Mouse (Mus musculus): ENCODE results near the gene Fam107b. TPM values are rescaled to one million over a fixed set of nuclear protein-coding genes. Genes with fewer than 3 reads are reported as not detected.
"Not testable (repeated sequence)": the region's sequence is repeated elsewhere in the genome, so short reads cannot be mapped to it uniquely, and the experiment has no call there.

The Fam107b gene
- polyA plus RNA-seq, 1 experiment, result 8.2 TPM

- H3K27me3 ChIP-seq (ENCODE audit: control insufficient read depth, insufficient read depth, low read length), result no peaks in the 10 kb centered on the region
- H3K36me3 ChIP-seq (ENCODE audit: control insufficient read depth, insufficient read depth, low read length), result no peaks in the 10 kb centered on the region
- no peak overlapping the region for H3K27ac ChIP-seq (ENCODE audit: insufficient read depth, low read depth, low read length)
- peaks cover 15% of the 10 kb centered on the region for H3K4me1 ChIP-seq (ENCODE audit: control insufficient read depth, insufficient read depth, insufficient read length, low read length)
- H3K4me3 ChIP-seq (ENCODE audit: low read depth, low read length), result no peak overlapping the region
- 73% methylated on average over 4 of the region's 4 CpGs for WGBS
- TF ChIP-seq POLR2A (IDR thresholded peaks at IDR 0.05; ENCODE audit: low read depth, low read length), result no peak
- TF ChIP-seq CTCF (IDR thresholded peaks at IDR 0.05; ENCODE audit: extremely low read depth, insufficient read length, insufficient replicate concordance, low read depth, low read length), result no peak
Measured at GRCm38 (mm10) chr2:3717847-3718246, 147.6 kb downstream of the Fam107b start.

- WGBS, result 78% methylated on average over 5 of the region's 5 CpGs
- Histone ChIP-seq H3K27ac (ENCODE audit: insufficient read depth, low read depth, low read length) (0 out of 2 replicates have a peak overlapping the region, but pooled peaks have one; percentile 24), H3K4me1 (ENCODE audit: control insufficient read depth, insufficient read depth, insufficient read length, low read length) (peaks cover 20% of the 10 kb centered on the region)
- H3K36me3 ChIP-seq (ENCODE audit: control insufficient read depth, insufficient read depth, low read length); H3K27me3 ChIP-seq (ENCODE audit: control insufficient read depth, insufficient read depth, low read length); H3K4me3 ChIP-seq (ENCODE audit: low read depth, low read length): not testable (repeated sequence)
Measured at GRCm38 (mm10) chr2:3719436-3720121, 149.3 kb downstream of the Fam107b start.

GRCm38 (mm10) chr2:3721107-3721506 is 150.8 kb downstream of the Fam107b start:
- Histone ChIP-seq H3K27ac (ENCODE audit: insufficient read depth, low read depth, low read length) (no peak overlapping the region), H3K27me3 (ENCODE audit: control insufficient read depth, insufficient read depth, low read length) (no peaks in the 10 kb centered on the region), H3K4me1 (ENCODE audit: control insufficient read depth, insufficient read depth, insufficient read length, low read length) (peaks cover 18% of the 10 kb centered on the region), H3K4me3 (ENCODE audit: low read depth, low read length) (no peak overlapping the region), H3K36me3 (ENCODE audit: control insufficient read depth, insufficient read depth, low read length) (no peaks in the 10 kb centered on the region)
- no peak for TF ChIP-seq CTCF (IDR thresholded peaks at IDR 0.05; ENCODE audit: extremely low read depth, insufficient read length, insufficient replicate concordance, low read depth, low read length)
- no peak for TF ChIP-seq POLR2A (IDR thresholded peaks at IDR 0.05; ENCODE audit: low read depth, low read length)
- 84% methylated on average over 5 of the region's 5 CpGs for WGBS

- TF ChIP-seq CTCF (IDR thresholded peaks at IDR 0.05; ENCODE audit: extremely low read depth, insufficient read length, insufficient replicate concordance, low read depth, low read length), result no peak
- TF ChIP-seq POLR2A (IDR thresholded peaks at IDR 0.05; ENCODE audit: low read depth, low read length), result no peak
- Histone ChIP-seq H3K4me1 (ENCODE audit: control insufficient read depth, insufficient read depth, insufficient read length, low read length) (peaks cover 18% of the 10 kb centered on the region), H3K27me3 (ENCODE audit: control insufficient read depth, insufficient read depth, low read length) (no peaks in the 10 kb centered on the region), H3K27ac (ENCODE audit: insufficient read depth, low read depth, low read length) (no peak overlapping the region), H3K4me3 (ENCODE audit: low read depth, low read length) (no peak overlapping the region), H3K36me3 (ENCODE audit: control insufficient read depth, insufficient read depth, low read length) (no peaks in the 10 kb centered on the region)
- 47% methylated on average over 6 of the region's 6 CpGs for WGBS
Measured at GRCm38 (mm10) chr2:3721974-3722373, 151.7 kb downstream of the Fam107b start.

GRCm38 (mm10) chr2:3723391-3724106 is 153.3 kb downstream of the Fam107b start:
- WGBS, result 47% methylated on average over 8 of the region's 8 CpGs
- H3K36me3 ChIP-seq (ENCODE audit: control insufficient read depth, insufficient read depth, low read length), result no peaks in the 10 kb centered on the region
- H3K27me3 ChIP-seq (ENCODE audit: control insufficient read depth, insufficient read depth, low read length), result no peaks in the 10 kb centered on the region
- no peak for TF ChIP-seq POLR2A (IDR thresholded peaks at IDR 0.05; ENCODE audit: low read depth, low read length)
- TF ChIP-seq CTCF (IDR thresholded peaks at IDR 0.05; ENCODE audit: extremely low read depth, insufficient read length, insufficient replicate concordance, low read depth, low read length), result no peak
- no peak overlapping the region for H3K4me3 ChIP-seq (ENCODE audit: low read depth, low read length)
- peak overlapping the region; percentile 53 for H3K27ac ChIP-seq (ENCODE audit: insufficient read depth, low read depth, low read length)
- peaks cover 21% of the 10 kb centered on the region for H3K4me1 ChIP-seq (ENCODE audit: control insufficient read depth, insufficient read depth, insufficient read length, low read length)

GRCm38 (mm10) chr2:3726501-3727078 is 156.3 kb downstream of the Fam107b start:
- no peak overlapping the region for H3K4me3 ChIP-seq (ENCODE audit: low read depth, low read length)
- no peaks in the 10 kb centered on the region for H3K36me3 ChIP-seq (ENCODE audit: control insufficient read depth, insufficient read depth, low read length)
- H3K4me1 ChIP-seq (ENCODE audit: control insufficient read depth, insufficient read depth, insufficient read length, low read length), result peaks cover 13% of the 10 kb centered on the region
- H3K27ac ChIP-seq (ENCODE audit: insufficient read depth, low read depth, low read length), result peak overlapping the region; percentile 88
- no peaks in the 10 kb centered on the region for H3K27me3 ChIP-seq (ENCODE audit: control insufficient read depth, insufficient read depth, low read length)
- 48% methylated on average over 13 of the region's 13 CpGs for whole genome bisulfite sequencing
- TF ChIP-seq CTCF (IDR thresholded peaks at IDR 0.05; ENCODE audit: extremely low read depth, insufficient read length, insufficient replicate concordance, low read depth, low read length) (no peak), POLR2A (IDR thresholded peaks at IDR 0.05; ENCODE audit: low read depth, low read length) (no peak)

GRCm38 (mm10) chr2:3727225-3727930 is 157.1 kb downstream of the Fam107b start:
- H3K27ac ChIP-seq (ENCODE audit: insufficient read depth, low read depth, low read length), result peak overlapping the region; percentile 88
- no peak for TF ChIP-seq POLR2A (IDR thresholded peaks at IDR 0.05; ENCODE audit: low read depth, low read length)
- TF ChIP-seq CTCF (IDR thresholded peaks at IDR 0.05; ENCODE audit: extremely low read depth, insufficient read length, insufficient replicate concordance, low read depth, low read length), result no peak
- no peaks in the 10 kb centered on the region for H3K27me3 ChIP-seq (ENCODE audit: control insufficient read depth, insufficient read depth, low read length)
- 67% methylated on average over 5 of the region's 5 CpGs for WGBS
- no peaks in the 10 kb centered on the region for H3K36me3 ChIP-seq (ENCODE audit: control insufficient read depth, insufficient read depth, low read length)
- no peak overlapping the region for H3K4me3 ChIP-seq (ENCODE audit: low read depth, low read length)
- peaks cover 13% of the 10 kb centered on the region for H3K4me1 ChIP-seq (ENCODE audit: control insufficient read depth, insufficient read depth, insufficient read length, low read length)

Measured in small intestine, adult 2 months (tissue).